Mouse (Mus musculus): Measurements from ENCODE around the gene Ccdc86.

- TF ChIP-seq CTCF (IDR thresholded peaks at IDR 0.05; ENCODE audit: low read depth, low read length): peak; percentile 68
- TF ChIP-seq GATA2 (IDR thresholded peaks at IDR 0.05; ENCODE audit: borderline replicate concordance, low read depth, low read length): no peak
- TF ChIP-seq TAL1 (conservative IDR thresholded peaks at IDR 0.05; ENCODE audit: low read depth, low read length): no peak
- TF ChIP-seq GATA1 (IDR thresholded peaks at IDR 0.05; ENCODE audit: borderline replicate concordance, low read length): no peak
These were observed 30.4 kb upstream of the Ccdc86 start for GRCm38 (mm10) chr19:10979184-10980168.

Measured in G1E (cell line).